Mouse (Mus musculus) kidney, adult 8-10 months (tissue): ENCODE measurements around the gene Cops2.

Source experiments
- DNase-seq, 2 experiments: peaks; one replicate each; pipeline ENCODE4 v3.0.0; 2022

Gene Cops2

DNA sequence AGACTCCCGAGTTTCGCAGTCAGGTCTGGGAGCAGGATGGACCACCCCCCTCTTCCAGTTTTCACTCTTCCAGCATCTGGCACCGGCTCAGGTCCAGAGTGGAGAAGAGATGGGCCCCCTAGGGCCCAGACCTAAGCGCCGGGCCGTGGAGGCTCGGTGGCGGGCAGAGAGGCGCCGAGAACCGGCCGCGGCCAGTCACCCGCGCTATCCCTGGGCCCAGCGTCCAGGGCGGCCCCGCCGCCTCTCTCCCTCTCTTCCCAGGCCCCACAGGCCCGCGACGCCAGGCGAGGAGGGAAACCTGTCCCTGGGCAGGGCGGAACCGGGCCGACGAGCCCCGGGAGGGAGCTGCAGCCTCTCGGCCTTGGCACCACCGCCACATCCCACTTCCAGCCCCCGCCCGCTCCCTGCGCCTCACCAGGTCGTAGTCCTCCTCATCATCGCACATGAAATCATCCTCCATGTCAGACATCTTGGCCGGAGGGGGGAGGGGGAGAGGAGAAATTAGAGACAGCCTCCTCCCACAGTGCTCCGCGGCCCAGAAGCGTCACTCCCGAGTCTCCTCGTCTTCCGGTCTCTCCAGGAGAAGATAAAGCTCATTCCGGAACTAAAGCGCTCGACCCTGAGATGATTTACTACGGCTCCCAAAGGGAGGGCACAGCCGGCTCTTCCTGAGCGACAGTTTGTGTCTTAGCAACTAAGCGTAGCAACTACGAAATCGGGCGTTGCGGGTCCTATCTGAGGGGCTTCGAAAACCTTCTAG, at the start of gene Cops2, which contains the start of gene Galk2:
Gene Cops2 (minus strand): TSS at position 619 of the 760 bp plus-strand sequence.
Gene Galk2 (plus strand): TSS at position 589 of the 760 bp plus-strand sequence.
- DNase-seq, result peak; percentile 95 to 96

DNA sequence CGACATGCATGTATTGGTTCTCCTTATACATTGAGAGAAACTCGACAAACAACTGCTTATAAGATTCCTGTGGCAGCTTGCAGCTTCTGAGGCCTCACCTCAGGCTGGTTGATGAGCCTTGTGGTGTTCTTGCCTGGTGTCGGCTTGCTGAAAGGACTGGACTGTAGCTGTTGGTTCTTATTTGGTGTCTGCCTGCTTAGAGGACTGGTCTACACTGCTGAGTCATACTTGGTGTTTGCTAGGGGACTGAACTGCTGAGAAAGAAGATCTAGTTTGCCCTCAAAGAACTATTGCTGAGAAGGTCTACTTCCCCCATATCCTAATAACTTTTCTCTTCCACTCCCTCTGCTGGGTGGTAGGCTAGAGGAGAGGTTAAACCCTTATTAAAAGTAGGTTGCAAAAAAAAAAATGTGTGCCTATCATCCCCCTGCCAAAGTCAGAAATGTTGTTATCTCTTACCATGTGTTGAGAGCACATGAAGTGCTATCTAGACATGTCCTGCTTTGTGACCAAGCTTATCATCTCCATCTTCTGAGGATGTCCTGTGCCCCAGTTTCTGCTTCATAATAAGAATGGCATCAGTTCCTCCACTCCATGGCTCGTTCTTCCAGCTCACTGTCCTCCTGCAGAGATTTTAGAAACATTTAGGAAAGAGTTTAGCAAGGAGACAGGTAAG, 48.8 kb upstream of the Cops2 start:
- no peak for DNase-seq

DNA sequence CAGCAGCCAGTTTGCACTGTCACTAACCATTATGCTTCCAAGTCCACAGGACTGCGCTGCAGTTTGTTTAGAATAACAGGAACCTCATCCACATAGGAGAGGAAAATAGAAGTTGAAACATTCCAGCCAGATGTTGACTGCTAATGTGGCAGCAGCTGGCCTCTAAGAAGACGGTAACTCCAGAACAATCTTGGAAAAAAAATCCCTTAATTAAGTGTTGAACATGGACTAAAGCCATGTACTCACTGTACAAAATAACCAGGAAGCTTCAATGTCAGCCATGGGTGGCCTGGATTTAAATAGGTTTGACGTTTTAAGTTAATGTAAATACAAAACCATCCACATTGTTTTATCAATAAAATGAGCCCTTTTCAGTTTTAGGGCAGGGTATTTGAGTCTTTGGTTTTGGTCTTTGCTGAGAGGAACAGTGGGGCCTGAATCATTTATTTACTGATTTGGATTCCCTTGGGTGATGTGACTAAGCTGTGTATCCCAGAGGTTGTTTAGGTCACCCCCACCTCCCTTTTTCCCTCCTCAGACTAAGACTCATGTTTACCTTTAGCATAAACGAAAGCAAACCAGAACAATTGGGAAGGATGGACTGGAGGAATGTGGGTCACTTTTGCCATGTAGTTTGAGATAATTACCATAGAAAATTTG, 47.6 kb upstream of the Cops2 start:
- DNase-seq, result no peak

DNA sequence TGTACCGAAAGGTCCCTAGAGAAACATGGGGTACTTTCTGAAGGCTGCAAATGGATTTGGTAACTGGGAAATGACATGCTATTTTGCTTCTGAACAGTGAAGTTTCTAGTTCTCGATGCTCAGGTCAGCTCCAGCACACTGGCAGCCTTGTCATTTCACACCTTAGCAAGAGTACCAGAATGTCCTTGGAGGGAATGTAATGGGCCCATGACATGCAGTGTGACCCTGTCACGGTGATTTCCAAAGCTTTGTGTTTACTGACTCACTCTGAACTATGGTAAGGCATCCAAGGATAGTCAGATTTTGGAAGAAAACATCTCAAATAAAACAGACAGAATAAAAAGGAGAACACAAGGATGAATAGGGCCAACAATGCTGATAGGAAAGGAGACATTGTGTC, 42.5 kb upstream of the Cops2 start:
- DNase-seq, result no peak

DNA sequence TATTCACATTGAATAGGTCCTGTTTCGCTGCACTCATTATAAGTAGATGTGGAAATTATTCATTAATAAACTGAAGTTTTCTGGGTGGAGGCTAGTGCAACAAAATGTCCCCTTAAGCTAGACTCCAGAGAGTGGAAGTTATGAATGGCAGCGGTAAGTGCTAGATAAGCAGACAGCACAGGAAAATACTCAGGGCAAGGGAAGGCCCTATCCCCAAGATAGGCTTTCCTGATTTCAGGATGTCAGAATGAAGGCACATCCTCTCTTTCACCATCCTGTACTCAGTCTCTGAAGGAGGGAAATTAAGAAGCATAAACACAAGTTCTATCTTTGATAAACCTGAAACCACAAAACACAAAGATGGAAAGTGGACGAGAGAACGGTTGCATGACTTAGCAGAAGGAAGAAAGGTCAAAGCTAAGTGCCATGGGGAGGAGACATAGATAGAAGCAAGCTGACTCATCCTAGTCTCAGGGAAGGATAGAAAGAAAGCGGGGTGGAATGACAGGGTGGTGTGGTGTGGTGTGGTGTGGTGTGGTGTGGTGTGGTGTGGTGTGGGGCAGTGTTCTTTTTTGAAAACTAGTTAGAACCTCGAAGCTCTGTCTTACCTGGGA, 42.0 kb upstream of the Cops2 start:
- DNase-seq, result no peak

DNA sequence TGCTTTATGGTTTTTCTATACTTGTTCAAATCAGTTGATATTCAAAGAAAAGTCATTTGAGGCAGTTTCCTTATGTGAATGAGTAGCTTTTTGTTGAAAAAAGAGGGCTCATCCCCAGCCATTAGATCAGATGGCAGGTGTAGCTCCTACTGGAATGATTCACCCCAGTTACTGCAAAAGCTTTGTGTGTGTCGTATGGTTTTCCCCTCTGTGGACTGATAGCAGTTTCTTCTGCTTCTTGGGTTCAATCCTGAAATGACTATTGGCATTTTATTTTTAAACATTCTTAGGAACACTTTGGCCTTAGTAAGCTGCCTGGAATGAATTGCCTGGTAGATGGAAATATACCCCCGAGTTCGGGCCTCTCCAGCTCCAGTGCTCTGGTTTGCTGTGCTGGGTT, 37.4 kb upstream of the Cops2 start:
- DNase-seq, result no peak

DNA sequence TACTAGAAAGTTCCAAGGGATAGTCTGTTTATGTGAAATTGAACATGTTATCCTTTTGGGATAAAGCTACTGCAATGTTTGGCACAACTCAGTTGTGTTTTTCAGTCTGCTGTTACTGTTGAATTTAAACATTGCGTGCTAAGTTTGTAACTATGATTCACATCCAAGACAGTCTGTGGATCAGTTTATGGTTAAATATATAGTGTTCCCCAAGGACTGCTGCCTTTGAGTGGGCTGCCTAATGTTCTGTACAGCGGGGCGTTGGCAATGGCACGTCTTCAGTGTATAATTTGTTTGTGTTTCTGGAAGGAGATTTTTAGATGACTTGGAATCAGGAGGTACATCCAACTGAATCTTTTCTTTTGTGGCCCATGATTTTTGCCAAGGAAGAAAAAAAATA, 36.2 kb upstream of the Cops2 start:
- no peak for DNase-seq

DNA sequence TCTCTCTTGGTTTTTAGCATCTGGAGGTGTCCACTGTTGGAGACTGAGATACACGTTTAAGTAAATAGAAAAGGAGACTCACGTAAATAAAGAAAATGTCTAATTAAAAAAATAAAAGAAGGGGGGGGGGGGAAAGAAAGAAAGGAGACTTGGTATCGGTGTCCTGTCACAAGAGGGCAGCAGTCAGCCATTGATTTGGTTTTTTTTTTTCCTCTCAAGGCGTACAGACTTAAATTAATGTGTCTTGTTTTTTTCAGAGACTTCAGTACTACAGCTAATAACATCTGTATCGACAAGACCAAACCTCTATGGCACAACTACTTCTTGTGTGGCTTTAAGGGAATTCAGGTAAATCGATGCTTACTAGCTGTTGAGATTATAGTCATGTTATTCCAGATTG, 34.2 kb upstream of the Cops2 start:
- DNase-seq, result peak; percentile 3 to 10

DNA sequence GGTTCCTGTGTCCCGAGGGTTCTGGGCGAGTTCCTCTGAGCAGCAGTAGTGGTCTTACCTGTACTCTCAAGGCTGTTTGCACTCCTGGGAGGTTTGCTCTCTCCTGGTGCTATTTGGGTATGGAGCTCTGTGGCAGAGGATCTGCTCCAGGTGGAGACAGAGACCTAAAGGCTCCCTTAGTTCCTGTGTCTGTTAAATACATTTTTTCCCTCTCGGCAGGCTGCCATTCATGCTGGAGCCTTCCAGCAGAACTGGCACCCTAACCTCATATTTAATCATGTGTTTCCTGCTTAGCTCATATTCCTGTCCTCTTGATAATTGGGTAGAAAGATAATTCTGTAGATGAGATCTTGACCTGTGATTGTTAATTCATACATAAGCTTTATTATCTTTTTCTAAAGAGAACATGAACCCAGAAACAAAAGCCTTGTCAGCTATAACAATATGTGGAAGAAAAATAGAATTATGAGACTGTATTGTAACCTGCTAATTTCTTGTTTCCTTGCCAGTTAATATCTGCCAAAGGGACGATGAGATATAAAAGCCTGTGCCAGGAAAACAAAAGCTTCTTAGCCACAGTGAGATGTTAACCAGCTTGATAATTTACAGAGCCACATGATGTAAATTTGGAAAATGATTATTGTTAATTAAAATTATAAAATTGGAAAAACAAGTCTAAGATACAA, 27.1 kb upstream of the Cops2 start:
- no peak for DNase-seq

DNA sequence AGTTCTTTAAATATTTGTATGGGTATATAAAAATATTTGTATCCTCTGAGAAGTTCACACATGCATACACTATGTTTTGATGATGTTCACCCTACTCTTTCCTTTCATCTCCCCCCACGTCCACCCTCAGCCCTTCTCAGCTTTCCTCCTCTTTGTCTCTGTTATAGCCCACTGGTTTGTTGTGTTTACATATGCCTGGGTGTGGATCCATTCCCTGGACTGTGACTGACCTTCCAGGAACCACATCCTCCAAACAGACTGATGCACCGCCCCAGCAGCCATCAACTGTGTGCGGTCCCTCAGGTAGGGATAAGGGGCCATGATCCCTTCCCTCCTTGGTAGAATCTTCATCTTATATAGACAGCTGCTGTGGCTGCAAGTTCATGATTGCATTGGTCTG, 11.2 kb upstream of the Cops2 start:
- no peak for DNase-seq

DNA sequence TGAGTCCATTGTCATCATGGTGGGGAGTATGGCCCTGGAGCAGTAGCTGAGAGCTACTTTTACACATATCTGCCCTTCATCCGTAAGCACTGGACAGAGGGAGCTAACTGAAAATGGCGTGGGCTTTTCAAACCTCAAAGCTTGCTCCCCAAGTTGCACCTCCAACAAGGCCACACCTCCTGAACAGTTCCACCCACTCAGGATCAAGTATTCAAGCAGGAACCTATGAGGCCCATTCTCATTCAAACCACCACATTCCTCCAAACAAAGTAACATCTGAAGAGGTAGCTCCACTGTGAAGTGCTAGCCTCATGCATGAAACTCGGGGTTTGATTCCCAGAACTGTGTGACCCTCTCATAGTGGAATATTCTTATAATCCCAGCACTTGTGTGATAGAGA, 9.4 kb upstream of the Cops2 start:
- DNase-seq, result no peak

DNA sequence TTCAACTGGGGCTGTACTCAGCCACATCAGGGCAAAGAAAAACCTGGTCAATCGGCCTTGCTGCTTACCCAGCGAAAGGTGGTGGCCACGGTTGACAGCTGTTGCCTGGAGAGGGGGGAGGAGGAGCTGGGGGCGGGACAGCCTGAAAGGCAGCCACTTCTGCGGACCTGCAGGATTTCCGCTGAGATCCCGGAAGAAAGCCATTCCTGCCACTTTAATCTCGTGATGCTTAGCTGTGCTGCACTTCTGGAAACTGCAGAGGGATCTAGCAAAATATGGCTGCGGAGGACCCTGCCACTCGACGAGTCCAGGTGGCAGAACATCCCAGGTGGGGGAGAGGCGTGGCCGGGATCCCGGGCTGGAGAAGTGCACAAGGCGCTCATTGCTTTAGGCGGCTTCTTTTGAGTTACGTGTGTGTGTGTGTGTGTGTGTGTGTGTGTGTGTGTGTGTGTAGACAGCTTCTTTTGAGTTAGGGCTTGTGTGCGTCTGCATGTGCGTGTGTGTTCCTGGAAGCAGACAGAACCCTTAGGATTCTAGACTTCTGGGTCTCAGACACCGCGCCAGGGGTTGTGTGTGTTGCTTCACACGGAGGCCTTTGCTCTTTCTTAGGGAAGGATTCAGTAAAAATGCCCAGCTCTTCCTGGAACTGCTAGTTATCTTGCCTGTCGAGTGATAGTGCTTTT, 7.3 kb upstream of the Cops2 start:
- peak; percentile 72 to 76 for DNase-seq

DNA sequence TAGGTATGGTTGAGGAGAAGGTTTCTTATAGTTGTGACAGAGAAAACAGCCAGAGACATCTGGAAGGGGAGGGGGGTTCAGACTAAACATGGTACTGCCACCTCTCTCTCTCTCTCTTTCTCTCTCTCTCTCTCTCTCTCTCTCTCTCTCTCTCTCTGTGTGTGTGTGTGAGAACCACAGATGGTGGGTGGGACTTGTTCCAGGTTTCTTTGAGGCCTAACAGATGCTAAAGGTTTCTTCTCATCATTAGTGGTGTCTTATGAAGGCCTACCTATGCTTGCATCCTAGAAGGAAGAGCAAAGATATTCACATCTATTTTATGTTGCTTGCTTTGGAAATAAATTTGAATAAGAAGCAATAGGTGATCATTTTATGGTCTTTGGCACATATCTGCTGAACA, 6.6 kb upstream of the Cops2 start:
- no peak for DNase-seq

DNA sequence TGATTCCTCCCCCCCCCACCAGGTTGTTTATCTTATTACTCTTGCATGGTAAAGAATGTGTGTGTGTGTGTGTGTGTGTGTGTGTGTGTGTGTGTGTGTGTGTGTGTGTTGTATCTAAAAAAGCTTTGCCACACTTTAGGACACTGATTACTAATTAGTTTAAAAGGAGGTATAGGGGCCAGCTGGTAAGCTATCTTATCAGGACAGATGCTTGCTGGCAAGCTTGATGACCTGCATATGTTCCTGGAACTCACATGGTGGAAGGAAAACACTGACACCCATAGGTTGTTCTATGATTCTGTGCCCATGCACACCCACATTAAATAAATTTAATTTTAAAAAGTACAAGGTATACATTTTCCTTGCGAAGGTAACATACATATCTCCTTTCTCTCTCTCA, 5.6 kb upstream of the Cops2 start:
- no peak for DNase-seq

DNA sequence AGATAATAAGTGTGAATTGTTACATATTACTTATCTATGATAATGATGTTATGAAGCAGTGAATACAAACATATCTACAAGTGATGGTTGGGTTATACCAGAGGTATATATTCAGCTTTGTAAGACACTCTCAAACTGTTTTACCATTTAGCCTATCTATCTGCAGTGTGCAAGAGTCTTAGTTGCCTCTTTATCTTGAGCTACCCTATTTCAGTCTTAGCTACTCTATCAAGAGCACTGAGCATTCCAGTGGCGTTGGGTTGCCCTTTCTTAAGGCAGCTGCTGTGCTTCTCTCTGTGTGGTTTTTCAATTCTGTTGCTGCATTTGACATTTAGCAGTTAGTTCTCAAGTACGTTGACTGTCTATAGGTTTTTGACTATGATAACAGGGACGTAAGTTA, 4.9 kb upstream of the Cops2 start:
- DNase-seq, result no peak

DNA sequence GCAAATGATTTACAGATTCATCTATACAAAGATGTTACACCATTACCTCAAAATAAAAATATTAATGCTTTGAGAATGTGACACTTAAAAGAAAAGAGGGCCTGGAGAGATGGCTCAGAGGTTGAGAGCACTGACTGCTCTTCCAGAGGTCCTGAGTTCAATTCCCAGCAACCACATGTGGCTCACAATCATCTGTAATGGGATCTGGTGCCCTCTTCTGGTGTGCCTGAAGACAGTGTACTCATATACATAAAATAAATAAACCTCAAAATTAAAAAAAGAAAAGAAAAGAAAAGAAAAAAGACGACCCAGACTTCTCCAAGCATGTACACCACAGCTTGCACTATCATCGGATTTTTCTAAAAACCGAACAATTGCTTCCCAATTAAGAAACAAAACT, 1.2 kb downstream of the Cops2 start:
- no peak for DNase-seq

DNA sequence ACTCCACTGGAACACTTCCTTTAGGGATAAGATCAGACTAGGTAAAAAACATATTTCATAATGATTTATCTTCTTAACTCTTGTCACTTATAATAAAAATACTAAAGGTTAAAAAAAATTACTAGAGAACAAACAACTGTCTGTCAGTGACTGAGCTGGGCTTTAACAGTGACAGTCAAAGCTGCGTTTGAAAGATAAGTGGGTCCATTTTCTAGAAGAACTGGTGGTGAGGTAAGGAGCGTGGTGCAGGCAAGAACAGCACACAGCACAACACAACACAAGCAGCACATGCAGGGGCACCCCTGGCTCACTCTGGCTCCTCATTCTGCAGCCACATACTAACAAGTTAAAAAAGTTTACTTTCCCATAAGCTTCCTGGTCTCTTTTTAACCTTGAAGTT, 7.7 kb downstream of the Cops2 start:
- no peak for DNase-seq

DNA sequence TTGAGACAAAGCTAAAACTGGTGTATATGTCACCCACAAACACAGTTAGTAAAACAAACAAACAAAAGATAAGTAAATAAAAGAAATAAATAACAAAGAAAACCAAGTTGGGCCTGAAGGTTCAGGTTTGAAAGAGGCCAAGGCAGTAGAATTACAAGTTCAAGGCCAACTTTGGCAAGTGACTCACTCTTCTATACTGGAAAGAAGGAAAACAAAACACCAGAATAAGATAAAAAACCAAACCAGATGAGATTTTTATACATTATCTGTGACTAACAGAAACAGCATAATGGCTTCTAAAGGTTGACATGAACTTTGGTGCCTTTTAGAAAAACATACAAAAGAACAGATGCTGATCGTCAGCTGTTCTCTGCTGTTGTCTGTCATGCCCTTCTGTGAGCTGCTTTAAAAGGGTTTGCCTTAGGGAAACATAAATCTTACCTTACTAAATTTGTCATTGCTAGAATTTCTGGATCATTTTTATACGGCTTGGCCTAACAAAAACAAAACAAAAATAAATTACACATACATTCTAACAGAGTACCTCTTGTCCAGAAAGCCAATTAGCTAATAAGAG, 20.1 kb downstream of the Cops2 start:
- no peak for DNase-seq

DNA sequence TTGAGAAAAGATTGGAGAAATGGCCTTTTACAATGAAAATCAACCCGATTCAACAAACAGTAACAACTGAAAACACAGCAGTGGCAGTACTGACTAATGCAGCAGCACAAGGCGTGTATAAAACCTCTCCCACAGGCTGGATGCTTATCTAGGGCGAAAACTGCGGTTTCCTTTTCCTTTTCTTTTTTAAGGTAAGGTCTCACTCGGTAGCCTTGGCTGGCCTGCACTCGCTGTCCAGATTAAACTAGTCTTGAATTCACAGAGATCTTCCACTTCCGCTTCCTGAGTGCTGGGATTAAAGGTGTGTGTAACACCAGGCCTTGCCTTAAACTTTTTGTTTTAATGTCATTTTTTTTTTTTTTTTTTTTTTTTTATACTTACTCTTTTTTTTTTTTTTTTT, 20.8 kb downstream of the Cops2 start:
- no peak for DNase-seq

DNA sequence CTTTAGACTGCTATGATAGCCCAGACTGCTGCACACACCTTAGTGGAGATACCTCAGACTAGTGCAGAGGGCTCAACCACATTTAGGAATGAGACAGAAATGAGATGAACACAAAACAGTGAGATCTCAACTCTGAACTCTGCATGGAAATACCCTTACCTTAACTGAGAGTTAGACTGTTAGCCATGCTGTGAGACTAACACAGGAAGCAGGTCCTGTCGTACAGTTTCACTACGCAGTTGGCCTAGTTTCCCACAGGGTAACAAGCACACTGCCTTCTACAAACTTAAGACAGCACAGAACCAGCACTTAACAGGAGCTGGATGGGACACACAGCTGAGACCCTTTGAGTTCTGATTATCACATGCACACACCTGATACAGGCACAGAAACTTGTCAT, 29.0 kb downstream of the Cops2 start:
- DNase-seq, result no peak

DNA sequence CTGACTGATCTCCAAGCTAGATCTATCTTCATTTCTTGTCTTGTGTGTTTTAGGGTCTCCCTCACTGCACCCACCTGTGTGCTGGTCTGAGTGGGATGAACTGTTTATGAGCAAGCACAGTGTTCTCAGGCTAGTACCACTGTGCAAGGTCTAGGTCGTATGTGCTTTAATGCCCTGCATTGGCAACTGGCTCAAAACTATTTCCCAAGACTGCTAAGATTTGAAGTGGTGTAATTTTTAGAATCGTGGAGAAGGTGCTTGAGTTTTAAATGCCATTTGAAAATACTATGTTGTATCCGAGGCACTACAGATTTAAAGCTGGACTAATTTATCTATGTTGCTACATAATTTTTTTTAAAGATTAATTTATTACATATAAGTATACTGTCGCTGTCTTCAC, 31.0 kb downstream of the Cops2 start:
- DNase-seq, result no peak

DNA sequence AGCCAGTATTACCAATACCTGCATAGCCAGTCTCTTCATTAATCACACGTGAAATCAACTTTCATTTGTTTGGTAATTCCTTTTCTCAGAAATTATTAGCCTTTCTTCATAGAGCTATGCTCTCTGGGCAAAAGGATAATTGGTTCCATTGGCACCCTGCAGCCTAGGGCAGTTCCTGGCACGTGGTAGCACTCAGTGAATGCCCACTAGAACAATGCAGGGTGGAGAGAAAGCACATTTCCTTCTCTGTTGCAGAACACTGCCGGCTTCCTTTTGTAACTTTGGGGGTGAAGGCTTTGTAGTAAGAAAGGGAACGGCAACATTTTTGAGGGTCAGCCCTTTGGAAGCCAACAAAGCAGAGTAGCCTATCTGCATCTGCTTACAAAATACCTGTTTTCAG, 32.7 kb downstream of the Cops2 start:
- DNase-seq, result no peak
